Mouse (Mus musculus): ENCODE data around the gene Il3ra. TPM values are rescaled to one million over a fixed set of nuclear protein-coding genes. Genes with fewer than 3 reads are reported as not detected.

Il3ra gene
- total and polyA plus RNA-seq, 3 experiments, result 2.6 to 18.4 (median 3.7) TPM

DNA sequence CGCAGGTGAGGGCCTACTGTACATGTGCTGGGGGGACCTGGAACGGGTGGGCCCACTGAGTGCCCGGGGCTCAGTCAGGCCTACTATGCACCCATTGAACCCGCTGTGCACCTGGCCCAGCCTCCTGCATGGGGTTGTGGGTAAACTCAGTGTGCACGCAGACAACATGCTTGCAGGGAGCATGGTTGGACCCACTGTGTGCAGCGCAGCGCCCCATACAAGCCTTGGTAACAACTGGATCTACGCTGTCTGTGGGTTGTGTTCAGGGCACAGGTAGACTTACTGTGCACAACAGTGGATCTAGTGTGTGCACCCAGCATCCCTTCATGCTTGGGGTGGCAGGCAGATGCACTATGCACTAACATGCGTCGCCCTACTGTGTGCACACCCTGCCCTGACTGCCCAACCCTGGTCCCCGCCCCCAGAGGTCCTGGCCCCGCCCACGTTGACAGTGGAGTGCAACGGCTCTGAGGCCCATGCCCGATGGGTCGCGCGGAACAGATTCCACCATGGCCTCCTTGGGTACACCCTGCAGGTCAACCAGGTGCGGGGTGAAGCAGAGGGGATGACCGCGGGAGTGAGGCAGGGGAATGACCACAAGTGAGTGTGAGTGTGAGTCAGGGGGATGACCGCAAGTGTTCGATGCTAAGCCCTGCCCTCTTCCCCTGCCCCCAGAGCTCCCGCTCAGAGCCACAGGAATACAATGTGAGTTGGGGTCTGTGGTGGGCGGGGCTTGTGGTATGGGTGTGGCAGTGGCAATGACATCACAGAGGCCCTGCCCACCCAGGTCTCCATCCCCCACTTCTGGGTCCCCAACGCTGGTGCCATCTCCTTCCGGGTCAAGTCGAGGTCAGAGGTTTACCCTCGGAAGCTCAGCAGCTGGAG is 4.4 kb downstream of the Il3ra start:
- Histone ChIP-seq H3K4me1 (ENCODE audit: control insufficient read depth, insufficient read depth, low read length) (no peaks in the 10 kb centered on the region), H3K79me2 (replicated peaks; ENCODE audit: control insufficient read depth, insufficient read depth, low read length) (no peaks in the 10 kb centered on the region), H3K27ac (no peak overlapping the region), H3K4me3 (no peak overlapping the region), H3K36me3 (ENCODE audit: control insufficient read depth, insufficient read depth, low read length) (no peaks in the 10 kb centered on the region), H3K9ac (ENCODE audit: low read depth, low read length) (no peak overlapping the region), H3K27me3 (ENCODE audit: control insufficient read depth, insufficient read depth, low read length) (no peaks in the 10 kb centered on the region)
- TF ChIP-seq POLR2A (IDR thresholded peaks at IDR 0.05; ENCODE audit: insufficient read depth, low read depth, low read length), result no peak
- intact Hi-C loops (cut with DNase I), result no loop called here
- 98% methylated on average over 29 of the region's 29 CpGs for WGBS
- DNase-seq, result no peak

DNA sequence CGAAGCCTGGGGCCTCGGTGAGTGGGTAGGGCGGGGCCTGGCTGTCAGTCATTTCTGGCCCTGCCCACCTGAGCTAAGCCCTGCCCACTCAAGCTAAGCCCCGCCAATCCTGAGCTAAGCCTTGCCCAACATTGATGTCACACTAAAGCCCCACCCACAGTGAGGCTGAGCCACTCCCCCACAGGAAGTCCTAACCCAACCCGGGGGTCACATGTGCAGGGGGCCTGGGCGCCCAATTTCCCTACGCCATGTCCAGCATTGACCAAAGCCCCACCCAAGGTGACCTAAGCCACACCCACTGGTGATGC is 5.0 kb downstream of the Il3ra start:
- Histone ChIP-seq H3K79me2 (replicated peaks; ENCODE audit: control insufficient read depth, insufficient read depth, low read length) (no peaks in the 10 kb centered on the region), H3K27me3 (ENCODE audit: control insufficient read depth, insufficient read depth, low read length) (no peaks in the 10 kb centered on the region), H3K4me1 (ENCODE audit: control insufficient read depth, insufficient read depth, low read length) (no peaks in the 10 kb centered on the region), H3K36me3 (ENCODE audit: control insufficient read depth, insufficient read depth, low read length) (no peaks in the 10 kb centered on the region), H3K9ac (ENCODE audit: low read depth, low read length) (no peak overlapping the region), H3K4me3 (no peak overlapping the region), H3K27ac (no peak overlapping the region)
- intact Hi-C loops (cut with DNase I), result no loop called here
- 97% methylated on average over 7 of the region's 7 CpGs for WGBS
- no peak for TF ChIP-seq POLR2A (IDR thresholded peaks at IDR 0.05; ENCODE audit: insufficient read depth, low read depth, low read length)
- no peak for TF ChIP-seq CTCF (IDR thresholded peaks at IDR 0.05)
- no peak for TF ChIP-seq EP300 (IDR thresholded peaks at IDR 0.05; ENCODE audit: insufficient read depth, low read depth, low read length)
- no peak for DNase-seq

DNA sequence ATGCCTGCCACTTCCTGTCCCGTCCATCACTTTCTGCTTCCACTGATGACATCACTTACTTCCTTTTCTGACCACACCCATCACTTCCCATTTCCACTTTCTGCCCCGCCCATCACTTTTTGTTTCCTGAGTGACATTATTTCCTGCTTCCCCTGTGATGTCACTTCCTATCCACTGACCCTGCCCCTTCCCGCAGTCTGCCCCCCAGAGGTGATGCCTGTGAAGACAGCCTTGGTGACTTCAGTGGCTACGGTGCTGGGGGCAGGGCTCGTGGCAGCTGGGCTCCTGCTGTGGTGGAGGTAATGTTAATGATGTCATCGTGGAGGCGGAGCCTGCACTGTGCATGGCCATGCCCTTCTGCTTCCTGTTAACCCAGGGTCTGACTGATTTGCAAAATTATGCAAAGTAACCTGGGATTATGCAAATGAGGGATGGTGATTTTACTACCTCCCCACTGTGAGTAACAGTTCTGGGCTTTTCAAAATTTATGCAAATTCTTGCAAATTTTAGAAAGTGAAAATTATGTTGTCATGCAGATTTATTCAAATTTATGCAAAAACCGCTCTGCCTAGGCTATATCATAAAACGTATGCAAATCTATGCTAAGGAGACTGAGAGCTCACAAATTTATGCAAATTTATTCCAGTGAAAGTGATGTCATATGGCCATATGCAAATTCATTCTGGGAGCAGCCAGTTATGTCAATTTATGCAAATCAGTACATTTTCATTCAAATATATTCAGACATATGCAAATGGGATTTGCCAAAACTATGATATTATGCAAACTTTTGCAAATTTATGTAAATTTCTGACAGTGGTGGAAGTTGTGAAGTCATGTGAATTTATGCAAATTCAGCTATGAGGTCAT is 5.9 kb downstream of the Il3ra start:
- Histone ChIP-seq H3K79me2 (replicated peaks; ENCODE audit: control insufficient read depth, insufficient read depth, low read length) (no peaks in the 10 kb centered on the region), H3K36me3 (ENCODE audit: control insufficient read depth, insufficient read depth, low read length) (no peaks in the 10 kb centered on the region), H3K27me3 (ENCODE audit: control insufficient read depth, insufficient read depth, low read length) (no peaks in the 10 kb centered on the region), H3K9ac (ENCODE audit: low read depth, low read length) (no peak overlapping the region), H3K4me3 (no peak overlapping the region), H3K27ac (no peak overlapping the region), H3K4me1 (ENCODE audit: control insufficient read depth, insufficient read depth, low read length) (no peaks in the 10 kb centered on the region)
- 95% methylated on average over 9 of the region's 9 CpGs for WGBS
- intact Hi-C loops (cut with DNase I), result no loop called here
- DNase-seq, result no peak
- TF ChIP-seq CTCF (IDR thresholded peaks at IDR 0.05), result no peak
- no peak for TF ChIP-seq EP300 (IDR thresholded peaks at IDR 0.05; ENCODE audit: insufficient read depth, low read depth, low read length)
- TF ChIP-seq POLR2A (IDR thresholded peaks at IDR 0.05; ENCODE audit: insufficient read depth, low read depth, low read length), result no peak

DNA sequence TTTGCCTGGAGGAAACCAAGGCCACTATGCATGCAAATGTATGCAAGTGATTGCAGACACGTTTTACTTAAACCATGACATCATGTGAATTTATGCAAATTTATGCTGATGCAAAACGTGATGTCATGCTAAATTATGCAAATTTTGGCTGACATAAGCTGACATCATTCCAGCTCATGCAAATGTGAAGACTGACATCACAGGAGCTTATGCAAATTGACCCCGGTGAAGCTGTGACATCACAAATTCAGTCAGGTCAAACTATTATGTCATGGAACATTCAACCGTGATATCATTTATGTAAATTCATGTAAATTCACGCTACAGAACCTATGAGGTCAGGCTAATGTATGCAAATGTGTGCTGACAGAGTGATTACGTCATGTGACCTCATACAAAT is 6.5 kb downstream of the Il3ra start:
- Histone ChIP-seq H3K27me3 (ENCODE audit: control insufficient read depth, insufficient read depth, low read length) (no peaks in the 10 kb centered on the region), H3K79me2 (replicated peaks; ENCODE audit: control insufficient read depth, insufficient read depth, low read length) (no peaks in the 10 kb centered on the region), H3K9ac (ENCODE audit: low read depth, low read length) (no peak overlapping the region), H3K27ac (no peak overlapping the region), H3K4me1 (ENCODE audit: control insufficient read depth, insufficient read depth, low read length) (no peaks in the 10 kb centered on the region), H3K36me3 (ENCODE audit: control insufficient read depth, insufficient read depth, low read length) (no peaks in the 10 kb centered on the region), H3K4me3 (no peak overlapping the region)
- no peak for TF ChIP-seq CTCF (IDR thresholded peaks at IDR 0.05)
- no peak for TF ChIP-seq EP300 (IDR thresholded peaks at IDR 0.05; ENCODE audit: insufficient read depth, low read depth, low read length)
- no peak for TF ChIP-seq POLR2A (IDR thresholded peaks at IDR 0.05; ENCODE audit: insufficient read depth, low read depth, low read length)
- intact Hi-C loops (cut with DNase I), result no loop called here
- DNase-seq, result no peak
- 88% methylated on average over 6 of the region's 6 CpGs for WGBS

DNA sequence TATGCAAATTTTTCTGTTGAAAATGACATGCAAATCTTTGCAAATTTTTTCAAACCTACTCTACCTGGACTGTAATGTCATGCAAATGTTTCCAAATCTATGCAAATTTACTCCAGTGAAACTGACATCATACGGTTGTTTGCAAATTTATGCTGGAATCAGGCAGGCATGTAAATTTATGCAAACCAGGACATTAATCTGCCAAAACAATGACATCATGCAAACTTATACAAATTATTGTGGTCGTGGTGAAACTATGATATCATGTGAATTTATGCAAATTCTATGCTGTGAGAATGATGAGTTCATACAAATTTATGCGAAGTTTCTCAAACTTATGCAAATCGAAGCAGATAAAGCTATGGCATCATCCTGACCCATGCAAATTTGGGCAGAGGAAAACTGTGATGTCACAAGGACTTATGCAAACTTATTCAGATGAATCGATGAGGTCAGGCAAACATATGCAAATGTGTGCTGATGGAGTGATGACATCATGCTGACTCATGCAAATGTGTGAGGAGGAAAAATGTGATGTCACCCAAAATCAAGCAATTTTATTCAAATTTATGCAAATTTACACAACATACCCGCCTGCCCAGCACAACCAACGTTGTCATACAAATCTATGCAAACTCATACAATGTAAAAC is 7.1 kb downstream of the Il3ra start:
- DNase-seq, result no peak
- TF ChIP-seq EP300 (IDR thresholded peaks at IDR 0.05; ENCODE audit: insufficient read depth, low read depth, low read length), result no peak
- TF ChIP-seq CTCF (IDR thresholded peaks at IDR 0.05), result no peak
- no peak for TF ChIP-seq POLR2A (IDR thresholded peaks at IDR 0.05; ENCODE audit: insufficient read depth, low read depth, low read length)
- Histone ChIP-seq H3K27ac (no peak overlapping the region), H3K27me3 (ENCODE audit: control insufficient read depth, insufficient read depth, low read length) (no peaks in the 10 kb centered on the region), H3K4me1 (ENCODE audit: control insufficient read depth, insufficient read depth, low read length) (no peaks in the 10 kb centered on the region), H3K4me3 (no peak overlapping the region), H3K36me3 (ENCODE audit: control insufficient read depth, insufficient read depth, low read length) (no peaks in the 10 kb centered on the region), H3K79me2 (replicated peaks; ENCODE audit: control insufficient read depth, insufficient read depth, low read length) (no peaks in the 10 kb centered on the region), H3K9ac (ENCODE audit: low read depth, low read length) (no peak overlapping the region)
- intact Hi-C loops (cut with DNase I), result no loop called here
- 95% methylated on average over 7 of the region's 7 CpGs for WGBS
